Mouse (Mus musculus): Measurements from ENCODE around the gene Fkbp14. TPM values are rescaled to one million over a fixed set of nuclear protein-coding genes. Genes with fewer than 3 reads are reported as not detected.

The Fkbp14 gene
- polyA plus RNA-seq, 1 experiment from 2014 or later, result 11.7 TPM

Other genes starting within 250 kb of the Fkbp14 start
- 3.3 and 3.5 TPM in 2 replicates for gene Wipf3, start 167.7 kb downstream of the Fkbp14 start, polyA plus RNA-seq (2014; fragmentation: Nextera tagmentation; extraction: Ambion mirVana)
- 103 and 105 TPM in 2 replicates for gene Scrn1, start 30.8 kb downstream of the Fkbp14 start, polyA plus RNA-seq (2014; fragmentation: Nextera tagmentation; extraction: Ambion mirVana)
- 13.0 and 14.0 TPM in 2 replicates for gene Plekha8, start 2.2 kb downstream of the Fkbp14 start, polyA plus RNA-seq (2014; fragmentation: Nextera tagmentation; extraction: Ambion mirVana)
- gene Mturn, start 84.3 kb upstream of the Fkbp14 start, polyA plus RNA-seq (2014; fragmentation: Nextera tagmentation; extraction: Ambion mirVana), result 101 and 123 TPM in 2 replicates
- gene Znrf2, start 219.6 kb upstream of the Fkbp14 start, polyA plus RNA-seq (2014; fragmentation: Nextera tagmentation; extraction: Ambion mirVana), result 6.1 and 7.7 TPM in 2 replicates